Mouse (Mus musculus) liver, embryonic 14.5 days (tissue): ENCODE data around the gene Zfp865.

Experiments used
- CTCF ChIP-seq: IDR thresholded peaks from 2 replicates; pipeline ENCODE4 v1.5.1; 2016; ENCODE audit warnings: antibody characterized with exemption, low read depth, control low read depth
- EP300 ChIP-seq: IDR thresholded peaks from 2 replicates; pipeline ENCODE4 v1.6.1; 2016; ENCODE audit warnings: antibody characterized with exemption, low read depth

GRCm38 (mm10) chr7:4993999-4994788 is 26.0 kb upstream of the Zfp865 start:
- no peak for TF ChIP-seq CTCF
- TF ChIP-seq EP300: no peak
